Mouse (Mus musculus): ENCODE measurements around the gene Malrd1. TPM values are rescaled to one million over a fixed set of nuclear protein-coding genes. Genes with fewer than 3 reads are reported as not detected.
"Not testable (repeated sequence)": the region's sequence is repeated elsewhere in the genome, so short reads cannot be mapped to it uniquely, and the experiment has no call there.

Gene Malrd1
- total RNA-seq, 2 experiments from 2014 or later: not detected

- intact Hi-C loops (cut with DNase I); DNase-seq (ENCODE audit: low spot score in 2 of 2): not testable (repeated sequence)
These were observed 490.8 kb downstream of the Malrd1 start for GRCm38 (mm10) chr2:16017046-16017445.

GRCm38 (mm10) chr2:16017719-16018118 is 491.4 kb downstream of the Malrd1 start:
- intact Hi-C loops (cut with DNase I); DNase-seq (ENCODE audit: low spot score in 2 of 2): not testable (repeated sequence)

DNA sequence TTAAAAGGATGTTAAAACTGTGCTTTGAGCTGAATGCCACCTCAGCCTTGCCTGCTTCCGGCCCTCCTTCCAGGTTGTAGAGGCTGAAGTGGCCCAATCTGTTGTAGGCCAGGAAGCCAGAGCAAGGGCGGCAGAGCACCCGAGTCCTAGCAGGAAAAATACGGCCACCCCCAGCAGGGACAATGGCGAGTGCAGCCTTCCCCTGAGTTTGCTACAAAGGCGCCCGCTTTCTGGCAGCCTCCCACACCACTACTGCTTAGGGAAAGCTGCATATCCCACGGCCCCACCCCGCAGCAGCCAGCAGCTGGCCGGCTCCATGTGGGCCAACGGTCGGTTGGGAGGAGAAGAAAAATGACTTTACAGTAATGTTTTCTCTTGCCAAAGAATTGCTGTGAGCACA is 503.5 kb downstream of the Malrd1 start:
- no peak for DNase-seq (ENCODE audit: low spot score in 2 of 2)
- intact Hi-C loops (cut with DNase I): no loop called here

GRCm38 (mm10) chr2:16031559-16031958 is 505.3 kb downstream of the Malrd1 start:
- no peak for DNase-seq (ENCODE audit: low spot score in 2 of 2)
- intact Hi-C loops (cut with DNase I): no loop called here

DNA sequence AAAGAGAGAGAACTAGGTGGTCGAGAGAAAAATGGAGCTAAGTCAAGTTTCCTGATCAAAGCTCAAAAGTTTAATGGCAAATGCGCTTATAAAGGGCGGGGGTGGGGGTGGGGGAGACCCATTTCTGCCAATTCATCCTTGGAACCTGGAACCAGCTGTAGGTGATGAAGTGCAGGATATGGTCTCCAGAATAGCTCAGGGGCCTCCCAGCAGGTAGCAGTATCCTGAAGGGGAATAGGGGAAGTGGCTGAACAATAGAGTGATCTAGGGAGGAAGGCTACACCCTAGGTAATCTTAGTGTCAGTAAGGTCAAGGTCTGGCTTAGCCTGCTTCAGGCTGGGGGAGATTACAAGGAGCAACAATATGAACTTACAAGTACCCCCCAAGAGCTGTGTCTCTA is 506.5 kb downstream of the Malrd1 start:
- no peak for DNase-seq (ENCODE audit: low spot score in 2 of 2)
- intact Hi-C loops (cut with DNase I): no loop called here

- intact Hi-C loops (cut with DNase I): no loop called here
- DNase-seq (ENCODE audit: low spot score in 2 of 2): no peak
These were observed 584.4 kb downstream of the Malrd1 start for GRCm38 (mm10) chr2:16110696-16111095.

- no peak for DNase-seq (ENCODE audit: low spot score in 2 of 2)
- intact Hi-C loops (cut with DNase I): no loop called here
These were observed 587.1 kb downstream of the Malrd1 start for GRCm38 (mm10) chr2:16113333-16113732.

DNA sequence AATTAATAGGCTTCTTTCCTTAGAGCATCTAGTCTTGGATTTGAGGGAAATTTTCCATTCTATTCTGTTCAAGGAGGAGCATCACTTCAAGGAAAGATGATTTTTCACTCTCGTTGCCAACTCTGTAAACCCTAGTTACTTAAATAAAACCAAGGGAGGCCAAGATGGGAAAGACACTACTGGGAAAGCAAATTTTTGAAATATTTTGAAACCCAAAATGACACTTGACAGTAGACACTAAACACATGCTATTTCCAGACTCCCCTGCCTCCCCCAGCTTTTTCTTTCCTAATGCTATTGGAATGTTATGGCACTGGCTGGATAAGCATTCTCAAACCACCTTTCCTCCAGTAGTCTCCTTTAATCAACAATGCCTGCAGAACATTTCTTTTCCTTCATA is 621.7 kb downstream of the Malrd1 start:
- intact Hi-C loops (cut with DNase I): no loop called here

GRCm38 (mm10) chr2:16152623-16153022 is 626.3 kb downstream of the Malrd1 start:
- intact Hi-C loops (cut with DNase I): no loop called here
- DNase-seq (ENCODE audit: low spot score in 2 of 2): no peak

More for the DNA sequence above, 621.7 kb downstream of the Malrd1 start:
- no peak for DNase-seq (ENCODE audit: low spot score in 2 of 2)

DNA sequence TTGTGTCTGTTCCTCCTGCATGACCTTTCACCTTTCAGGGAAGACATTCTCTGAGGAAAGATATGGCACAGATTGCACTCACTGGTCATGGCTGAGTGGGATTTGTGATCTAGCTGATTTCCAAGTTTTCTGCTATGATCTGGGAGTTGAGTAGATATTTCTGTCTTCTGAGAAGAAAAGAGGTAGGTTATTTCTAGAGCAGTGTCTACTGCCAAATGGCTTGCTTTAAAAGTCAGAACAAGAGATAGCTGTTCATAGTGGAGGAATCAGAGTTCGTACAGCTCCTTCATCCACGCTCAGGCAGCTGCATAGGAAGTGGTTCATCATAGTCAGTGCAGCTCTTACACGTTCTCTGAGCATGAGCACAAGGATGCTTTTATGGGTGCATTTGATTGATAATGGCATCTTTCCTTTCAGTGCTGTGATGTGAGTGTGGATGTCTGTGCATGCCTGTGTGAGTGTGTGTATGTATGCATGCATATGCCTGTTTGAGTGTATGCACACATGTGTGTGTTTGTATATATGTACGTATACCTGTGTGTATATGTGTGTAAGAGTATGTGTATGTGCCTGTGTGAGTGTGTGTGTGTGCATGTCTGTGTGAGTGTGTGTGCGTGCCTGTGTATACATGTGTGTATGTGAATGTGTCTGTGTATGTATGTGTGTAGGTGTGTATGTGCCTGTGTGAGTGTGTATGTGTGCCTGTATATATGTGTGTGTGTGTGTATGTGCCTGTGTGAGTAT is 637.1 kb downstream of the Malrd1 start:
- peak; percentile 18 to 27 for DNase-seq (ENCODE audit: low spot score in 2 of 2)
- intact Hi-C loops (cut with DNase I): no loop called here

- DNase-seq (ENCODE audit: low spot score in 2 of 2): no peak
- intact Hi-C loops (cut with DNase I): no loop called here
These were observed 642.3 kb downstream of the Malrd1 start for GRCm38 (mm10) chr2:16168611-16169010.

DNA sequence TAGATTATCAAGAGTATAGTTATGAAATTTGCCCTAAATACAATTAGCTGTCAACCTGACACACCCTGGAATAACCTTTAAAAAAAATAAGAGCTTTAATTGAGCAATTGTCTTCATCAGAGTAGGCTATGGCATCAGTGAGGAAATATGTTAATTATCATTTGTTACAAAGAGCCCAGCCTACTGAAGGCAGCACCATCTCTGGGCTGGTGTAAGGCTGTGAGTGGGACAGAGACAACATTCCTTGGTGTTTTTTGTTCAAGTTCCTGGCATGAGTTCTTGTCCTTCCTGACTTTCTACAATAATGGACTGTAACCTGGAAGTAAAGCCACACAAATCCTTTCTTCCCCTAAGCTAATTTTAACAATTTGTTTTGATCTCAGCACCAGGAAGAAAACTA is 645.8 kb downstream of the Malrd1 start:
- no peak for DNase-seq (ENCODE audit: low spot score in 2 of 2)
- intact Hi-C loops (cut with DNase I): no loop called here

DNA sequence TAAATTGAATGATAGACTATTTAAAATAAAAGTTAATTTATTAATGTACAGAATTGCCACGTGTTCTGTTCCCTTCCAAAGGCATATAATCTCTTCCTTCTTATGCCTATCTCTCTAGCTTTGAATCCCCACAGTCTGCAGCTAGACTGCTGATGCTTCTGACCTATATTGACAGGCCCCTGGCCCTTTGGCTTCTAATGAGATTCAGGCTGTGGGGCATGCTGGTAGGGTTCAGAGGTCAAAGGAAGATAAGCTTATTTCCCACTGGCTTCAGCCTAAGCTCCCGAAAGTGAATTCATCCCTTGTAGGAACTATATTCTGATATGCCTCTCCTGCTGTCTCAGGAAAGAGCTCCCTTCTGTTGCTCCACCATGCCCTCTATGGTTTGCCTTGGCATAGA is 647.1 kb downstream of the Malrd1 start:
- no peak for DNase-seq (ENCODE audit: low spot score in 2 of 2)
- intact Hi-C loops (cut with DNase I): no loop called here

DNA sequence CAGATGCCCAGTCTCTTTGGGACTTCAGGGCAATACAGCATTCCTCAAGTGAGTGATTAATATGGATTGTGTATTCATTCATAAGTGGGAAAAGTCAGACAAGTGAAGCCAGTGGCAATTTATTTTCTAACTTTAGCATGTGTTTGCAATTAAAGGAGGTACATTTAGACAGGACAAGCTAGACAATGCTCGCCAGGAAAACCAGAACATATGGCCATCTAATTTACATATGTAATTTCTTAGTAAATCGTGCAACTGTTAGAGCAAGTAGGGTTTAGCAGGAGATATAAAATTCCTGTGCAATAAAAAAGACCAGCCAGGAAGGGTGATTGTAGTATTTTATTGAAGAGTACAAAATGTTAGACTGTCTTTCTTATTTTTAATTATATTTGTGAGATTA is 655.9 kb downstream of the Malrd1 start:
- no peak for DNase-seq (ENCODE audit: low spot score in 2 of 2)

GRCm38 (mm10) chr2:16183158-16183557 is 656.9 kb downstream of the Malrd1 start:
- intact Hi-C loops (cut with DNase I): no loop called here
- no peak for DNase-seq (ENCODE audit: low spot score in 2 of 2)

More for the DNA sequence above, 655.9 kb downstream of the Malrd1 start:
- intact Hi-C loops (cut with DNase I): no loop called here

DNA sequence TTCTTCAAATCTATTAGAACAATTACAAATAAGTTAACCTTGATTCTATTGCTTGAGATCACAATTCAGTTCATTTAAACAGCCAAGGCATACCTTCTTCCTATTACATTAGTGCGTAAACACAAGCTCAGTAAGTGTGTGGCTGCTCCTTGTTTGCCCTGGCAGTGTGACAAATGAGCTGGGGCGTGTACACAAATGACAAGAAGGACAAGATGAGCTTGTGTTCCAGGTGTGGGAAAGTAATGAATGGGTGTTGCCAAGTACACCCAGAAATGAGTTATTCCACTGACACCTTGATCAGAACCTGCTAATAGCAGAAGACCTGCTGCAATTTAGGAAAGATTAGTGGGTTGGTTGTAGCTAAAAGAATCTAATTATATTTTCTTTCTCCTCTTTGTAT is 683.7 kb downstream of the Malrd1 start:
- intact Hi-C loops (cut with DNase I): no loop called here
- DNase-seq (ENCODE audit: low spot score in 2 of 2): no peak

- intact Hi-C loops (cut with DNase I): no loop called here
- DNase-seq (ENCODE audit: low spot score in 2 of 2): no peak
These were observed 686.5 kb downstream of the Malrd1 start for GRCm38 (mm10) chr2:16212752-16213151.

GRCm38 (mm10) chr2:16214111-16214510 is 687.8 kb downstream of the Malrd1 start:
- intact Hi-C loops (cut with DNase I): no loop called here
- no peak for DNase-seq (ENCODE audit: low spot score in 2 of 2)

- intact Hi-C loops (cut with DNase I): no loop called here
These were observed 702.0 kb downstream of the Malrd1 start for GRCm38 (mm10) chr2:16228187-16228832.

GRCm38 (mm10) chr2:16240861-16241260 is 714.6 kb downstream of the Malrd1 start:
- no peak for DNase-seq (ENCODE audit: low spot score in 2 of 2)
- intact Hi-C loops (cut with DNase I): no loop called here

More at GRCm38 (mm10) chr2:16228187-16228832, 702.0 kb downstream of the Malrd1 start:
- peak in 1 of 2 experiments; percentile 10 for DNase-seq (ENCODE audit: low spot score in 2 of 2)

DNA sequence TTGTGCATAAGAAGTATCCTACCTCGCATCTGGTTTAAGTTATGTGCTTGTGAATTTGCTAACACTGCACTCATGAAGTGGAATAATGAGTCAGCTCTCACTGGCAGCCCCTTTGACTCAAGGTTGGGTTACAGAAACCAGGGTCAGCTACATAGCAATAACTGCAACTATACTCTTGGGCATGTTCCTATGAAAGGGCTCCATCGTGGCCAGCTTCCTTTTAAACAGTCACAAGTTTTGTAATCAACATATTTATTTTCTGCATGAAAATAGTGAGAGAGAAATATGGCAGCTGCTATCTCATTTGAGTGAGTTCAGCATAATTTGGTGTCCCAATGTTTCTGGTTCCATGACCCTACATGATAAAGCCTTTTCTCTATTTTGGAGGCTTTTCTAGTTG is 716.8 kb downstream of the Malrd1 start:
- intact Hi-C loops (cut with DNase I): no loop called here

More for the DNA sequence above, 716.8 kb downstream of the Malrd1 start:
- DNase-seq (ENCODE audit: low spot score in 2 of 2): no peak

Data from left cerebral cortex, postnatal 36 days (tissue).